Mouse (Mus musculus) kidney, postnatal 0 days (tissue): ENCODE measurements around the gene Armc2. TPM values are rescaled to one million over a fixed set of nuclear protein-coding genes. Genes with fewer than 3 reads are reported as not detected.

Source experiments
- ATAC-seq: fragments of 200-750 bp; cut with Nextera tagmentation; replicated peaks from 2 replicates; pipeline ENCODE4 v1.8.0; 2017; ENCODE audit warnings: low read depth, moderate number of reproducible peaks, moderate TSS enrichment, moderate library complexity; ENCODE audit not compliant: low FRiP score
- DNase-seq: peaks from one replicate; pipeline ENCODE4 v3.0.0-alpha.2; 2016; ENCODE audit warnings: low spot score
- H3K27ac ChIP-seq: fragments of 300-500 bp; sonication (generic); 2 replicates; pipeline ENCODE4 v1.5.1; 2014; ENCODE audit warnings: mild to moderate bottlenecking
- H3K27me3 ChIP-seq: fragments of 300-500 bp; sonication (generic); 2 replicates; pipeline ENCODE4 v1.6.1; 2014; ENCODE audit warnings: low read length, mixed read lengths; ENCODE audit not compliant: insufficient read depth
- H3K36me3 ChIP-seq: fragments of 300-500 bp; sonication (generic); 2 replicates; pipeline ENCODE4 v1.6.1; 2014; ENCODE audit warnings: low read length, mixed read lengths; ENCODE audit not compliant: insufficient read depth
- H3K4me1 ChIP-seq: fragments of 300-500 bp; sonication (generic); replicated peaks from 2 replicates; pipeline ENCODE4 v1.6.1; 2014; ENCODE audit warnings: antibody characterized with exemption, low read length, mixed read lengths; ENCODE audit not compliant: insufficient read depth
- H3K4me2 ChIP-seq: fragments of 300-500 bp; sonication (generic); 2 replicates; pipeline ENCODE4 v1.6.1; 2014; ENCODE audit warnings: mild to moderate bottlenecking, low read length, moderate library complexity, mixed read lengths
- H3K4me3 ChIP-seq: fragments of 300-500 bp; sonication (generic); replicated peaks from 2 replicates; pipeline ENCODE4 v1.5.1; 2014; ENCODE audit warnings: low read depth, low read length
- H3K9ac ChIP-seq: fragments of 300-500 bp; sonication (generic); 2 replicates; pipeline ENCODE4 v1.6.1; 2014; ENCODE audit warnings: low read depth, low read length
- H3K9me3 ChIP-seq: fragments of 300-500 bp; sonication (generic); replicated peaks from 2 replicates; pipeline ENCODE4 v1.6.1; 2016; ENCODE audit warnings: low read length, inconsistent platforms, mixed read lengths
- CTCF ChIP-seq: IDR thresholded peaks from 2 replicates; pipeline ENCODE4 v1.5.1; 2016; ENCODE audit warnings: antibody characterized with exemption, low read depth, mild to moderate bottlenecking, moderate library complexity
- WGBS: fragments of 180-500 bp; shearing (Covaris S2); extraction: QIAGEN DNeasy Blood & Tissue Kit; methylation state at CpG from one replicate; pipeline ENCODE4 v1.1.7; 2014; 5-methylcytosine and 5-hydroxymethylcytosine counted together
- polyA plus RNA-seq: library from polyadenylated mRNA; unstranded; fragments of >200 nt; fragmentation: Nextera tagmentation; extraction: Ambion mirVana; gene quantifications from 2 replicates; pipeline ENCODE4 v1.2.1, GENCODE M21; 2015

Gene Armc2
- polyA plus RNA-seq, 1 experiment from 2014 or later = 0.71 TPM

GRCm38 (mm10) chr10:42004056-42004455, 14.2 kb downstream of the Armc2 start:
- WGBS = 94% methylated on average over 1 of the region's 1 CpGs
- ATAC-seq = no peak
- no peak overlapping the region for H3K4me2 ChIP-seq
- TF ChIP-seq CTCF = no peak
- no peak overlapping the region for H3K4me3 ChIP-seq
- no peaks in the 10 kb centered on the region for H3K27me3 ChIP-seq
- H3K4me1 ChIP-seq = no peaks in the 10 kb centered on the region
- no peaks in the 10 kb centered on the region for H3K9me3 ChIP-seq
- H3K27ac ChIP-seq = no peak overlapping the region
- no peak for DNase-seq
- no peaks in the 10 kb centered on the region for H3K36me3 ChIP-seq
- H3K9ac ChIP-seq = no peak overlapping the region

- Histone ChIP-seq H3K27me3 (no peaks in the 10 kb centered on the region), H3K36me3 (no peaks in the 10 kb centered on the region), H3K4me1 (no peaks in the 10 kb centered on the region), H3K27ac (no peak overlapping the region), H3K4me3 (no peak overlapping the region), H3K9ac (no peak overlapping the region), H3K9me3 (no peaks in the 10 kb centered on the region), H3K4me2 (no peak overlapping the region)
- ATAC-seq = no peak
- TF ChIP-seq CTCF = no peak
- DNase-seq = no peak
- 53% methylated on average over 1 of the region's 1 CpGs for WGBS
These were observed 14.7 kb downstream of the Armc2 start for GRCm38 (mm10) chr10:42003576-42003975.

GRCm38 (mm10) chr10:42002436-42002835, 15.8 kb downstream of the Armc2 start:
- Histone ChIP-seq H3K27ac (no peak overlapping the region), H3K27me3 (no peaks in the 10 kb centered on the region), H3K9me3 (no peaks in the 10 kb centered on the region), H3K4me1 (no peaks in the 10 kb centered on the region), H3K4me2 (no peak overlapping the region), H3K9ac (no peak overlapping the region), H3K36me3 (no peaks in the 10 kb centered on the region), H3K4me3 (no peak overlapping the region)
- no peak for TF ChIP-seq CTCF
- DNase-seq = no peak
- no peak for ATAC-seq
- WGBS = 67% methylated on average over 7 of the region's 7 CpGs

GRCm38 (mm10) chr10:42001260-42001659, 17.0 kb downstream of the Armc2 start:
- WGBS = 91% methylated on average over 3 of the region's 3 CpGs

GRCm38 (mm10) chr10:41997691-41998178, 20.5 kb downstream of the Armc2 start:
- no peak for TF ChIP-seq CTCF
- Histone ChIP-seq H3K27ac (no peak overlapping the region), H3K9me3 (no peaks in the 10 kb centered on the region), H3K9ac (no peak overlapping the region), H3K36me3 (no peaks in the 10 kb centered on the region), H3K4me2 (no peak overlapping the region), H3K27me3 (no peaks in the 10 kb centered on the region), H3K4me1 (no peaks in the 10 kb centered on the region), H3K4me3 (no peak overlapping the region)
- ATAC-seq (no peak), DNase-seq (no peak)
- 83% methylated on average over 1 of the region's 1 CpGs for WGBS

More at GRCm38 (mm10) chr10:42001260-42001659, 17.0 kb downstream of the Armc2 start:
- Histone ChIP-seq H3K4me1 (no peaks in the 10 kb centered on the region), H3K36me3 (no peaks in the 10 kb centered on the region), H3K27me3 (no peaks in the 10 kb centered on the region), H3K27ac (no peak overlapping the region), H3K9ac (no peak overlapping the region), H3K4me3 (no peak overlapping the region), H3K9me3 (no peaks in the 10 kb centered on the region), H3K4me2 (no peak overlapping the region)
- TF ChIP-seq CTCF = no peak
- DNase-seq (no peak), ATAC-seq (no peak)

GRCm38 (mm10) chr10:41996157-41996556, 22.1 kb downstream of the Armc2 start:
- H3K4me1 ChIP-seq = 0 out of 2 replicates have a peak, but pooled peaks cover 2% of the 10 kb centered on the region
- DNase-seq (no peak), ATAC-seq (no peak)
- H3K9ac ChIP-seq = no peak overlapping the region
- no peak overlapping the region for H3K4me3 ChIP-seq
- 62% methylated on average over 8 of the region's 8 CpGs for whole genome bisulfite sequencing
- H3K27ac ChIP-seq = no peak overlapping the region
- H3K4me2 ChIP-seq = no peak overlapping the region
- TF ChIP-seq CTCF = no peak
- H3K27me3 ChIP-seq = no peaks in the 10 kb centered on the region
- no peaks in the 10 kb centered on the region for H3K36me3 ChIP-seq
- H3K9me3 ChIP-seq = no peaks in the 10 kb centered on the region

- 85% methylated on average over 2 of the region's 2 CpGs for WGBS
- DNase-seq = no peak
- no peak for ATAC-seq
- Histone ChIP-seq H3K4me2 (no peak overlapping the region), H3K27ac (no peak overlapping the region), H3K9ac (no peak overlapping the region), H3K36me3 (no peaks in the 10 kb centered on the region), H3K9me3 (no peaks in the 10 kb centered on the region), H3K4me3 (no peak overlapping the region), H3K27me3 (no peaks in the 10 kb centered on the region), H3K4me1 (0 out of 2 replicates have a peak, but pooled peaks cover 5% of the 10 kb centered on the region)
- TF ChIP-seq CTCF = no peak
These were observed 23.2 kb downstream of the Armc2 start for GRCm38 (mm10) chr10:41995051-41995450.
